8 mouse cellular contexts compared by ENCODE assay signal in genomic region chr9:106370620-106371383, GRCm38 (mm10). TPM values are rescaled to one million over a fixed set of nuclear protein-coding genes. Genes with fewer than 3 reads are reported as not detected.
DNase-seq lines count a peak whose midpoint lies in the region; ATAC-seq and TF ChIP-seq lines count a peak whose summit lies in the region.

No protein-coding gene starts in this region.

- ATAC-seq in embryonic facial prominence, embryonic 14.5 days (ENCODE audit: low read depth), result no peak
- ATAC-seq in hindbrain, embryonic 16.5 days, result no peak
- no peak for ATAC-seq in midbrain, postnatal 0 days (ENCODE audit: low FRiP score)

- H3K4me2 ChIP-seq in embryonic facial prominence, embryonic 14.5 days (ENCODE audit: low read depth, low read length), result peak overlapping the region; percentile 97
- peak overlapping the region; percentile 93 for H3K4me2 ChIP-seq in hindbrain, embryonic 16.5 days (ENCODE audit: low read length)
- peak overlapping the region; percentile 64 for H3K4me2 ChIP-seq in midbrain, postnatal 0 days (ENCODE audit: low read depth, low read length, poor library complexity, severe bottlenecking)

- H3K36me3 ChIP-seq in embryonic facial prominence, embryonic 14.5 days (ENCODE audit: control insufficient read depth, insufficient read depth, low read length), result peaks cover 52% of the 10 kb centered on the region
- peaks cover 17% of the 10 kb centered on the region for H3K36me3 ChIP-seq in hindbrain, embryonic 16.5 days (ENCODE audit: control insufficient read depth, insufficient read depth, low read length)
- H3K36me3 ChIP-seq in midbrain, postnatal 0 days (ENCODE audit: insufficient read depth, low read length), result peaks cover 28% of the 10 kb centered on the region

- H3K27me3 ChIP-seq in embryonic facial prominence, embryonic 14.5 days (replicated peaks; ENCODE audit: control insufficient read depth, insufficient read depth, low read length), result no peaks in the 10 kb centered on the region
- no peaks in the 10 kb centered on the region for H3K27me3 ChIP-seq in hindbrain, embryonic 16.5 days (replicated peaks; ENCODE audit: control insufficient read depth, insufficient read depth, low read length)
- H3K27me3 ChIP-seq in midbrain, postnatal 0 days (ENCODE audit: insufficient read depth, low read length), result no peaks in the 10 kb centered on the region

- TF ChIP-seq CTCF in left cerebral cortex, adult 2 months (IDR thresholded peaks at IDR 0.05), result no peak
- TF ChIP-seq CTCF in midbrain, postnatal 0 days (IDR thresholded peaks at IDR 0.05), result no peak

- H3K4me1 ChIP-seq in embryonic facial prominence, embryonic 14.5 days (ENCODE audit: control insufficient read depth, insufficient read depth, low read length), result peaks cover 29% of the 10 kb centered on the region
- H3K4me1 ChIP-seq in hindbrain, embryonic 16.5 days (ENCODE audit: control insufficient read depth, insufficient read depth, low read depth, low read length), result peaks cover 30% of the 10 kb centered on the region
- H3K4me1 ChIP-seq in midbrain, postnatal 0 days (ENCODE audit: insufficient read depth, low read length), result peaks cover 18% of the 10 kb centered on the region

- intact Hi-C loops in left cerebral cortex, adult 2 months (cut with DNase I), result loop anchor here (1.0 to 2.0 kb wide), 3 partner anchors 32 to 81 kb away; no protein-coding TSS in a partner anchor

- 45% methylated on average over 17 of the region's 30 CpGs for WGBS in embryonic facial prominence, embryonic 14.5 days
- WGBS in hindbrain, embryonic 16.5 days, result 88% methylated on average over 30 of the region's 30 CpGs
- 84% methylated on average over 30 of the region's 30 CpGs for WGBS in midbrain, postnatal 0 days

- H3K4me3 ChIP-seq in left cerebral cortex, adult 2 months, result peak overlapping the region; percentile 84
- peak overlapping the region; percentile 92 for H3K4me3 ChIP-seq in embryonic facial prominence, embryonic 14.5 days (ENCODE audit: low read depth, low read length)
- peak overlapping the region; percentile 81 for H3K4me3 ChIP-seq in hindbrain, embryonic 16.5 days (ENCODE audit: low read length)
- H3K4me3 ChIP-seq in midbrain, postnatal 0 days (ENCODE audit: low read depth, low read length), result peak overlapping the region; percentile 87

- H3K9ac ChIP-seq in embryonic facial prominence, embryonic 14.5 days (ENCODE audit: low read depth, low read length), result peak overlapping the region; percentile 97
- H3K9ac ChIP-seq in hindbrain, embryonic 16.5 days (ENCODE audit: low read depth, low read length), result no peak overlapping the region; the same call in 1 of the 2 replicates
- H3K9ac ChIP-seq in midbrain, postnatal 0 days (replicated peaks; ENCODE audit: low read length, poor library complexity, severe bottlenecking), result peak overlapping the region; percentile 94; the same call in 1 of the 2 replicates

- no peaks in the 10 kb centered on the region for H3K9me3 ChIP-seq in embryonic facial prominence, embryonic 14.5 days (ENCODE audit: control insufficient read depth, low read length)
- H3K9me3 ChIP-seq in hindbrain, embryonic 16.5 days (ENCODE audit: control insufficient read depth, low read length), result no peaks in the 10 kb centered on the region
- no peaks in the 10 kb centered on the region for H3K9me3 ChIP-seq in midbrain, postnatal 0 days (ENCODE audit: low read length)

- H3K27ac ChIP-seq in left cerebral cortex, adult 2 months, result peak overlapping the region; percentile 99
- peak overlapping the region; percentile 98 for H3K27ac ChIP-seq in embryonic facial prominence, embryonic 14.5 days (replicated peaks; ENCODE audit: low read depth, low read length)
- no peak overlapping the region for H3K27ac ChIP-seq in hindbrain, embryonic 16.5 days (ENCODE audit: low read depth, low read length)
- no peak overlapping the region for H3K27ac ChIP-seq in midbrain, postnatal 0 days (ENCODE audit: low read depth, low read length)

- DNase-seq in left cerebral cortex, adult 2 months (ENCODE audit: extremely low spot score in 1 of 2, low spot score in 2 of 2), result no peak
- DNase-seq in left cerebral cortex, adult 11 months (ENCODE audit: low spot score), result no peak
- peak; percentile 83 for DNase-seq in embryonic facial prominence, embryonic 14.5 days (ENCODE audit: low spot score)
- DNase-seq in midbrain, postnatal 0 days (ENCODE audit: low spot score), result no peak
- DNase-seq in gastrocnemius, postnatal 25 days, result no peak
- DNase-seq in adrenal gland, adult 8-10 months, result no peak
- no peak for DNase-seq in embryo, embryonic 10.5 days (ENCODE audit: low spot score)

RNA-seq across cellular contexts. Expression of gene Dusp7, which starts 2.4 kb away (rescaled TPM):
- 100 to 1,000 TPM; 105 to 115 TPM for total RNA-seq in left cerebral cortex, adult 2 months (2021)
- 44.0 and 48.4 TPM in 2 replicates for polyA plus RNA-seq in embryonic facial prominence, embryonic 14.5 days (2014; fragmentation: Nextera tagmentation; extraction: Ambion mirVana)
- polyA plus RNA-seq in hindbrain, embryonic 16.5 days (2015; fragmentation: Nextera tagmentation; extraction: Ambion mirVana), result 12.5 and 13.1 TPM in 2 replicates
- total RNA-seq in midbrain, postnatal 0 days (2014; rRNA removed), result 62.9 and 79.2 TPM in 2 replicates
- polyA plus RNA-seq in midbrain, postnatal 0 days (2015; fragmentation: Nextera tagmentation; extraction: Ambion mirVana), result 18.4 and 19.4 TPM in 2 replicates
- 10 to 100 TPM; 13.8 to 31.7 TPM for total RNA-seq in gastrocnemius, postnatal 25 days (2021)
- total RNA-seq in adrenal gland, adult 8-10 months (2022), result 10 to 100 TPM; 13.1 to 22.0 (median 18.4) TPM

RNA-seq across cellular contexts. Expression of gene Rpl29, which starts 58.5 kb away (rescaled TPM):
- 100 to 1,000 TPM; 273 to 308 TPM for total RNA-seq in left cerebral cortex, adult 2 months (2021)
- polyA plus RNA-seq in embryonic facial prominence, embryonic 14.5 days (2014; fragmentation: Nextera tagmentation; extraction: Ambion mirVana), result 1,079 and 1,109 TPM in 2 replicates
- 603 and 620 TPM in 2 replicates for polyA plus RNA-seq in hindbrain, embryonic 16.5 days (2015; fragmentation: Nextera tagmentation; extraction: Ambion mirVana)
- total RNA-seq in midbrain, postnatal 0 days (2014; rRNA removed), result 795 and 936 TPM in 2 replicates
- polyA plus RNA-seq in midbrain, postnatal 0 days (2015; fragmentation: Nextera tagmentation; extraction: Ambion mirVana), result 645 TPM in 2 replicates
- 100 to 1,000 TPM; 243 to 260 TPM for total RNA-seq in gastrocnemius, postnatal 25 days (2021)
- total RNA-seq in adrenal gland, adult 8-10 months (2022), result 100 to 1,000 TPM; 369 to 422 (median 377) TPM

Comparison
In these comparisons a context has a peak if more than half of its experiments do, and no peak if none do; other contexts are left out.
1. H3K27ac ChIP-seq: peak in left cerebral cortex, adult 2 months (single experiment) and embryonic facial prominence, embryonic 14.5 days (single experiment); none in hindbrain, embryonic 16.5 days (single experiment) and midbrain, postnatal 0 days (single experiment).
2. Peak in every context shown above with its lines, with median percentiles within 50 percentile points of each other: H3K4me3 ChIP-seq and H3K4me2 ChIP-seq.